Mouse (Mus musculus): ENCODE measurements around the gene Ctnnal1.

DNA sequence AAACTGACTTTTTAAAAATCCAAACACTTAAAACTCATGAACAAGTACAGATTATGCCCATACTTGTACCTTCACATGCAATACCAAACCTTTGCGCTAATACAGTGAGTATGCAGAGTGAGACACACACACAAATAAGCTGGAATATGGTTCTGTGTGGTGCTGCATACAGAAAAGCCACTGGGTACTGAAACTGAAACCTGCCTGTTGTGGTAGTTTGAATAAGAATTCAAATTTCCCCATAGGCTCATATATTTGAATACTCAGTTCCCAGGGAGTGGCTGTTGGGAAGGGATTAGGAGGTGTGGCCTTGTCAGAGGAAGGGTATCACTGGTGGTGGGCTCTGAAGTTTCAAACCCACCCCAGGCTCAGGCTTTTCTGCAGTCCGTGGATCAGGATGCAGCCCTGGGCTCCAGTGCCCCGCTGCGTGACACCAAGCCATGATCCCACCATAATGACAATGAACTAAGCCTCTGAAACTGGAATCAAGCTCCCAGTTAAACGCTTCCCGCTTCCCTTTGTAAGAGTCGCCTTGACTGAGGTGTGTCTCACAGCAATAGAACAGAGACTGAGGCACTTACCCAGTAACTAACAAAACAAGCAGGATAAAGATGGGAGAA lies 47.5 kb upstream of the Ctnnal1 start:
- TF ChIP-seq RCOR1 (IDR thresholded peaks at IDR 0.05; ENCODE audit: low read depth, low read length) (no peak), POLR2A (IDR thresholded peaks at IDR 0.05; ENCODE audit: control insufficient read depth in 1 of 2, insufficient read depth in 1 of 2, low read depth in 1 of 2, low read length in 2 of 2, poor library complexity in 1 of 2) (no peak), MAFK (IDR thresholded peaks at IDR 0.05; ENCODE audit: borderline replicate concordance, low read depth, low read length) (no peak), RAD21 (IDR thresholded peaks at IDR 0.05; ENCODE audit: low read depth, low read length) (no peak), TAL1 (IDR thresholded peaks at IDR 0.05; ENCODE audit: low read length) (no peak), CTCF (IDR thresholded peaks at IDR 0.05 in 2 of 3, conservative IDR thresholded peaks at IDR 0.05 in 1 of 3; ENCODE audit: control insufficient read depth in 1 of 3, insufficient read depth in 1 of 3, low read depth in 2 of 3, low read length in 3 of 3, poor library complexity in 1 of 3, severe bottlenecking in 1 of 3) (no peak), ZNF384 (IDR thresholded peaks at IDR 0.05; ENCODE audit: low read depth, low read length) (no peak)
